Mouse (Mus musculus): ENCODE measurements around the gene Gins2.

Gins2 gene

DNA sequence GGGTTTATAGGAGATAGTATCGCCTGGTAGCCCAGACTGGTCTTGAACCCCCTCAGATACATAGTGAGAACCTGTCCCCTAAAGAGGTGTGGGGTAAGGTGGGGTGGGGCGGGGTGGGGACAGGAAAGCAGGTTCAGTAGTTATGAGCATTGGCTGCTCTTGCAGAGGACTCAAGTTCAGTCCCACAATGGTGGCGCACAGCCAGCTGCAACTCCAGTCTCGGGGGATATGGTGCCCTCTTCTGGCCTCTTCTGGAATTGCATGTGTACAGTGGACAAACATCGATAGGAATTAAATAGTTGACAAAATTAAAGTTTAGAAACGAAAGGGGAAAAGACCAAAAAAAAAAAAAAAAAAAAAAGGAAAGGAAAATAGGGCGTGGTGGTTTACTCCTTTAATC lies 10.4 kb upstream of the Gins2 start:
- DNase-seq, result peak; percentile 87

DNA sequence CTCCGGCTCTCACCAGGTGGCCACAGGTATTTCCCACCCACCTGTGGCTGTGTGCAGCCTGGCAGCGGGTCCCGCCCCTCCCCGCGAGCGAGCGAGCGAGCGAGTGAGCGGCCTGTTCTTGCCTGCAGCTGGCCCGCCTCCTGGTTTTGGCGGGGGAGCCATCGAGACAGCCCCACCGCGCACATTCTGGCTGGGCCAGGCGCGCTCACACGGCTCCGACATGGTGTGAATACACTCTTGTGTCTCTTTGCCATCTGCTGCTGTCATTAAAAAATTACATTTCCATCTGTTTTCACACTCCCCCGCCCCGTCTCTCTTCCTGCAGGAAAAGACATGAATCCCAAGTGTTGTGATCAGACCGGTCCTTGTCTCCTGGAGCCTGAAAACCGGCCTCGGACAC lies 9.5 kb upstream of the Gins2 start:
- peak; percentile 80 for DNase-seq

DNA sequence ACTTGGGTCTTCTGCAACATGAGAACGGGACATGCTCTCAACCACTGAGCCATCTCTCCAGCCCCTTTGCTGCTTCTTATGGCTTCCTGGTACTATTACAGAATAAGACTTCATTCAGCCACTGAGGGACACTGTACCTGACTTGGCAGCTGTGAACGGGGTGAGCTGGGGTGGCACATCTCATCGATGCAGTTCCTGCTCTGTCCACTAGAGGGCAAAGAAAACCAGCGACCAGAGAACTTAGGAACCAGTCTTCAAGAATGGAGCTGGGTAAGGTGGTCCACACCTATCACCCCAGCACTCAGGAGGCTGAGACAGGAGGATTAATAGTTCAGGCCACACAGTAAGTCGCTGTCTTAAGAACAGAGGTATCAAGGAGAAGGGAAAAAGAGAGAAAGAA lies 6.9 kb upstream of the Gins2 start:
- DNase-seq, result peak; percentile 74

DNA sequence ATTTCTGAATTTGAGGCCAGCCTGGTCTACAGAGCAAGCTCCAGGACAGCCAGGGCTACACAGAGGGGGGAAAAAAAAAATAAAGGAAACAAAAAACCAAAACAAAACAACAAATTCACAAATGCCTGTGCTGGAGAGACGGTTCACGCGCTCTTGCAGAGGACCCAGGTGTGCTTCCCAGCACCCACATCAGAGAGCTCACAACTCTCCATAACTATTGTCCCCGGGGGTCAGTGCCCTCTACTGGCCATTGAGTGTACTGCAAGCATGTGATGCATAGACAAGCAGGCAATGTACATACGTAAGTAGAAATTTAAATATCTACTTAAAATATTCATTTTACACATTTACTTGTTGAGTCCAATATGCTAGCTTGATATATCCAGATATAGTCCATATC lies 5.5 kb upstream of the Gins2 start:
- DNase-seq, result no peak

DNA sequence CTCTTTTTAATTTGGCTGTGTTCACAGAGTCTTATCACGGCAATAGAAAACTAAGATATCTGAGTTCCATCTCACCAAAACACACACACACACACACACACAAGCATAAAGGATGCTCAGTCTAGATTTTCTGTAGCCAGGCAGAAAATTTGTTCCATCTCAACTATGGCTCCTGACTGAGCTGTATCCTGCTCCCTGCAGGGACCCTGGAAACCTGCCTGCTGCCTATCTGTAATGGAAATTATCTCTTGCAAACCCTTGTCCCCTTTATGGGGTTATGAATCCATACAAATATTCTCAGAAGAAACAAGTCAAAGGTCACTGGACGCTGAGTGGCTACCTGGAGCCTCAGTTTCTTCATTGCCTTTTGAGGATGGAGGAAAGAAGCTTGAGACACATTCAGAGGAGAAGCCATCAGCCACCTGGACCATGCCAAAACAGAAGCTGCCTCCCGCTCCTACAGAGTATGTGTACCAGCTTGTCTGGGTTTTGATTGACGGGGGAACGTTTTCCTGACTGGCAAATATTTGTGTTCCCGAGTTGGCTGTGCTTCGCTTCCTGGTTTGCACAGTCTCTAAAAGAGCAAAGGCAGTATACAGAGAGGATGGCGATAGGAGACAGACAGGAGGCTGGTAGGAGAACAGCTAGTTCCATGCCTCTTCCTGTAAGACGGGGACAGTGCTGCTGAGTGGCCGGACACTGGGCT lies 2.6 kb upstream of the Gins2 start:
- DNase-seq, result no peak

DNA sequence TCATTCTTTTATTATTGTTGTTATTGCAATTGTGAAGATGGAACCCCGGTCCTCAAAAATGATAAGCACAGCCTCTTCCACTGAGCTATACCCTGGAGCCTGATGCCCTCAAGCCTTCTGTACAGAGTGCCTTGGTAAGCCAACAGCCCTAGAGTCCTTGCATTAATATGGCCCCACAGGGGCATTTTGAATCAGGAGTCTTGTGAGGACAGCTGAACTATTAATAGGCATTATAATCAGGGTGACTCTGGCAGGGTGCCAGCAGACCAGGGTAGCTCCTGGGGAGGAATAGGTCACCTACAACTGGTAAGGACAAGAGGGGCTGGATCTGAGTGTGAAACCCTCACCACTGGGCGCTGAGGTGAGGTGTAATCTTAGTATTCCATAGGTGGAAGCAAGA lies 817 bp upstream of the Gins2 start:
- peak; percentile 82 for DNase-seq

DNA sequence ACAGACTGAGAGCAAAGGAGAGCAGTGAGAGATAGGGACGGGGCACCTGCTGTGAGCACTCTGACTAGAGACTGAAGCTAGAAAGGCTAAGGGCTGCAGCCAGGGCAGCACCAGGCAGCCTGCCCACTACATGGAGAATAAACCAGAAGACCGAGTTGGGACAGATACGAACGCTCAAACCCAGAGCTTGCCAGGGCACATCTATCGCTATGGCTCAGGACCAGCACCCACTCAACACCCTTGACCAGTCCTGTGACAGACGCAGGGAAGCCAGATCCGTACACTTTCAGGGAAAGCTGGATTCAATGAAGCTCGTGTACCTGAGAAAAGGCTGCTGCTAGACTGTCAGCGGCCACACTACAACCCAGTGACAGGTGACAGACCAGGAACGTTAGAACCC lies 3.6 kb downstream of the Gins2 start:
- no peak for DNase-seq

DNA sequence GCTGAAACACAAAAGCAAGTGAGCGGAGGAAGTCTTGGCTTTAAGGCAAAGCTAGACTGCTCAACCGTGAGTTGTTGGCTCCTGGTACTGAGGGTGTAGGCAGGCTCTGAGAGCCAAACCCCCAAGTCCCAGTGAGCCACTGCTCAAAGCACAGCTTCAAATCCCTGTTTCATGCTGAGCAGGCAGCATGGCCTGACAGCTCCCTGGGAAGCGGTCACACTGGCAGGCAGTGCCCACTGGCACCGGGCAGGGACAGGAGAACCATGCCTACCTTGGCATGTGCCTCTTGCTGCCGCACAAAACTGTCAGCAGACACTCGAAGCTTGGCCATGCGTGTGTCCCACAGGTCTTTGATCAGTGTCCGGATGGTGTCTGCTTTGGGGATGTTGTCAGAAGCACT lies 7.3 kb downstream of the Gins2 start:
- DNase-seq, result no peak

DNA sequence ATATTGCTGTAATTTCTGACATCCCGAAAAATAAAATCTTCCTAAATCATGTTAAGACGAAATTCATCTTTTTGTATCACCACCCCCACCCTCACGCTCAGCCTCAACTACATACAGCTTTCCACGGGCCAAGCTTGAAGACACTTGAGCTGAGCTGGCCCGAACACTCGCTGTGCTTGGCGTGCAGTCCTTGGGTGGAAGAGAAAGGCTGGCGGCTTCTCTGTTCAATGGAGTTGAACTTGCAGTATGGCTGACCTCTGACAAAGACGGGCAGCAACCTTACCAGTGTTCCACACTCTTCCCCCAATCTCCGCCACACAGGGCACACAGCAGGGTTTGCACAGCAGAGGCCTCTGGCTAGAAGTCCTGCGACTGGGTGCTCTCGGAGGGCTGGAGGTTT lies 7.8 kb downstream of the Gins2 start:
- no peak for DNase-seq

DNA sequence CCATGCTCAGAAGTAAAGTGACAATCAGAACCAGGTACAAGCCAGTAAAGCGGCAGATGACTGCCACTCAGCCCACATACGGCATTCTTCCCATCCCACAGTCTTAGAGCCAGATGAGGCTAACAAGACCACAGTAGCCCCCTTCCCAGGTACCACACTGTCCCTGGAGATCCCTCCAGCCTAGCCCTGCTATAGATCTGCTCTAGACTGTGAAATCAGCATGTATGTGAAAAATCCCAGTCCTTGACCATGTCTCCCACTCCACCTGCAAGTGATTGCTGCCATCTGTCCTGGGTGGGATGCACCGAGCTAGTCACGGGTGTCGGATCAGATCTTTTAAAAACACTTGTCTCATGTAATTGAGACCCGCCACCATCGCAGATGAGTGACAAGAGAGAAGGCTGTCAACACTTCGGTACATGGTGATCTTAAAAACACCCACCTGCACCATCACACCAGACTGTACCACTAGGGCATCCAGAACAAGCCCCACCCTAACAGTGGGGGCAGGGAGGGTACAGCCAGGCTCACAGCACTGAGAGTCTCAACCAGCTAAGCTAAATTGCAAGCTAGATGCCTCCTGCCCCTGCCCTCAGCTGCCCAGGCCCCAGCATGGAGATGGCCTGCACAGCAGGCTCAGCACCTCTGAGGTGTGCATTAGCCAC lies 8.6 kb downstream of the Gins2 start:
- DNase-seq, result no peak

DNA sequence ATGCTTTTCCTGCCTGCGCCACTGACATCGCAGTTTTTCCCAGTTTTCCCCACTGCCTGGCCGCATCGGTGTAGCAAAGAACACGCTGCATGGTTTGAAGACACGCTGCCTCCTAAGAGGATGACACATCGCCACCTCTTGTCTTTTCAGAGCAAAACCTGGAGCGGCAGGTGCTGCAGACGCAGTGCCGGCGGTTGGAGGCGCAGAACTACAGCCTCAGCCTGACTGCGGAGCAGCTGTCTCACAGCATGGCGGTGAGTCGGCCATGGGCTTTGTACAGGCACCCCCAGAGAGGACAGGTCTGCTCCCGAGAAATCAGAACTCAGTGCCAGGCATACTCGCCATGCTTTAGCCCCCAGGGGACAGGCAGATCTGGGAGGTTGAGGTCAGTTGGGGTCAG lies 11.3 kb downstream of the Gins2 start:
- DNase-seq, result no peak

DNA sequence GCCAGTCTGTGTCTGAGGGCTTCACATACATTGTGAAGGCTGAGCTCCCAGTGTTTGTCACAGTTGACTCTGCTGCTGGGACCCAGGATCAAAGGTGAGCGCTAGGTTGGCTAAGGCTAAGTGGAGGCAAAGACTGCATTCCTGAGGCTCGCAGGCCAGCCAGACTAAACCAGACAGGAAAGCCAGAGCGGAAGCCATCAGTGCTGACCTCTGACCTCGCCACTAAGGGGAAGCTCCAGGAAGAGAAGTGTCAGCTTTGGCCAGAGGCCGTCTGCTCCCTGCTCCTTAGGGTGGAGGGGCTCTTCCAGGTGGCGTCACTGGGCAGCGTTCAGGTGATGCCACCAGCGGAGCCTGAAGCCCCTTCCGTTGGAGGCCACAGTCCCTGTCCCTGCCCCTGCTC lies 13.3 kb downstream of the Gins2 start:
- no peak for DNase-seq

DNA sequence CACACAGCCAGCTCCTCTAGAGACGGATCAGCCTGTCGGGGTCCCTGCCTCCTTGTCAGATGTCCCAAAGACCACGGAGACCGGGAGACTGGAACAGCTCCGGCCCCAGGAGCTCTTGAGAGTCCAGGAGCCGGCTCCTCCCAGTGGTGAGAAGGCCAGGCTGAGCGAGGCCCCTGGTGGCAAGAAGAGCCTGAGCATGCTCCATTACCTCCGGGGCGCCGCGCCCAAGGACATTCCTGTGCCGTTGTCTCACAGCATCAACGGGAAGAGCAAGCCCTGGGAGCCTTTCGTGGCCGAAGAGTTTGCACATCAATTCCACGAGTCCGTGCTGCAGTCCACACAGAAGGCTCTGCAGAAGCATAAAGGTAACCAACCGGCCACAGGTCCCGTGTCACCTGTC lies 14.2 kb downstream of the Gins2 start:
- DNase-seq, result no peak

DNA sequence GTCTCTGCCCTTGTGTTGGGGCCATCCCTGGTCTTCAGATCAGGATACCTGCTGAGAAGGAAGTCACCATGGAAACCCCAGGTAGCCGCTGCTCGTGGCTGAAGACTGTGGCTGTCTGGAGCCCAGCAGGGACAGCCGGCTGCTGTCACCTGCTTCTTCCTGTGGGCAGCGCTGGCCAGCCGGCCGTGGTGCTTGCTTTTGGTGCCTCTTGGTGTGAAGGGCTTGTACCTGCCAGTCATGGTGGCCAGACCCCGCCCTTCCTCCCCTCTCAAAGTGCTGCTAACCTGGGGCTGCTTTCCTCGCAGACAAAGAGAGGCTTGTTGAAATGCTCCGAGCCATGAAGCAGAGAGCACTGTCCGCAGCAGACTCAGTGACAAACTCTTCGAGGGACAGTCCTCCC lies 15.2 kb downstream of the Gins2 start:
- DNase-seq, result no peak

DNA sequence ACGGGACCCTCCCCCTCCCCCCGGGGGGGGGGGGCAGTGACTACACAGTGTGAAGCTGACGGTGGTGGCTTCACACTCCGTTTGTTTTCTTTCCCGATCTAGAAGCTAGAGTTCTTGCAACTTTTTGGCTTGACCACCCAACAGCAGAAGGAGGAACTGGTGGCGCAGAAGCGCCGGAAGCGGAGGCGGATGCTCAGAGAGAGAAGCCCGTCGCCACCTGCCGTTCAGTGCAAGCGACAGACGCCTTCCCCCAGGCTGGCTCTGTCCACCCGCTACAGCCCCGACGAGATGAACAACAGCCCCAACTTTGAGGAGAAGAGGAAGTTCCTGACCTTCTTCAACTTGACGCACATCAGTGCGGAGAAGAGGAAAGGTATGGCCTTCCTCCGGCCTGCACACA lies 16.6 kb downstream of the Gins2 start:
- DNase-seq, result no peak

DNA sequence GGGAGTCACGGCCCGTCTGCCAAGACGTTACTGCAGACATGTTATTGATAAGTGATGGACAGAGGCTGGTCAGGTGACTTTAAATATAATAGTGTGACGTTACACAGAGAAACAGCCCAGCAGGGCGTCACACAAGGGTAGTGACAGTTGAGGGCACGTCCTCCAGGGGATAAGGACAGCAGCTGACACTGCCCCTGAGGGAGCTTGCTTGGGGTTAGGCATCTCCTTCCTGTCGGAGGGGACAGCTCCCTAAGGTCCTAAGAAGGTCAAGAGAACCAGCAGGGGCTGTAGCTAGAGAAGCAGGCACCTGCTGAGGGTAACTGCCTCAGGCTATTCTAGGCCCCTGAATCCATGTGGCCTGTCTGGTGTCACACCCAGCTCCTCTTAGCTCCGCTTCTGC lies 17.5 kb downstream of the Gins2 start:
- DNase-seq, result no peak

DNA sequence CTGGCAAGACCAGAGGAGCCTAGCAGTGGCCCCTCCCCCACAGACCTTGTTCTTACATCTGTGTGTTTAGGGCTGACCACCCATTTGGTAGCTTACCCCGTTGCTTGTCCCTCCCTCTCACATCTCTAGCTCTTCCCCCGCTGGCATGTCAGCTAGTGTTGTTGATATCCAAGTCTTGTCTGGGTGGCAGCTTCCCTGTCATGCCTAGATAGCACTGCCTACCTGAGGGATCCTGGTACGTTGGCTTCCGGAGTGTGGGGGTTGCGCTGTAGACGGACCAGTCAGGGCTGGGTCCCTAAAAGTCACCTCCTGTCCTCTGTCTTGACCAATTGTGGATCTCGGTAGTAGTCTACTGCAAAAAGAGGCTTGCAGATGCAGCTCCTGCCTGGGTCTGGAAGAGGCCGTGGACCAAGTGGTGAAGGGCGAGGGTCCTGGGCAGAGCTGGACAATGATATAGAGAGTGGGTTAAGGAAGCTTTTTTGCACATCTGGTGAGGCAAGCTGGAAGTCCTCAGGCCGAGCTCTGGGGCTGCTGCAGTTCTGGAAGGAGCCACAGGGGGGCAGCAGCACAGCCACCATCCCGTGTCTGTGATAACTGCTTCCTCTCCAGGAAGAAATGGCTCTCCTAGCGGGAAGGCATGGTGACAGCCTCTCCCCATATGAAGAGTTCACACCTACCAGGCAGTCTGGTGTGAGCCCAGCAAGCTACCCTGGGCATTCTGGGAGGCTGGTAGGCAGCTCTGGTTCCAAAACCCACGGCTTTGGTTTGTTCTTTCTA lies 19.0 kb downstream of the Gins2 start:
- DNase-seq, result peak; percentile 84

DNA sequence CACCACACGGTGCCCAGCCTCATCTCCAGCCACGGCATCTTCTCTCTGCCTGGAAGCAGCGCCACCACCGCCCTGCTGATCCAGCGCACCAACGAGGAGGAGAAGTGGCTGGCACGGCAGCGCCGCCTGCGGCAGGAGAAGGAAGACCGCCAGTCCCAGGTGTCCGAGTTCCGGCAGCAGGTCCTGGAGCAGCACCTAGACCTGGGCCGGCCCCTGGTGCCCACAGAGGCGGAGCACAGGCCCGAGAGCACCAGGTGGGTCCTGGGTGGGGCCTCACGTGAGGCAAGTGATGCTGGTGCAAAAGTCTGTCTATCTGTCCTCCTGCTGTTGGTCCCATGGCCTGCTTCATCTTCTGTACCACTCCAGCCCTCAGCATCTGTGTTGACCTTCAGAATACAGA lies 20.0 kb downstream of the Gins2 start:
- no peak for DNase-seq

DNA sequence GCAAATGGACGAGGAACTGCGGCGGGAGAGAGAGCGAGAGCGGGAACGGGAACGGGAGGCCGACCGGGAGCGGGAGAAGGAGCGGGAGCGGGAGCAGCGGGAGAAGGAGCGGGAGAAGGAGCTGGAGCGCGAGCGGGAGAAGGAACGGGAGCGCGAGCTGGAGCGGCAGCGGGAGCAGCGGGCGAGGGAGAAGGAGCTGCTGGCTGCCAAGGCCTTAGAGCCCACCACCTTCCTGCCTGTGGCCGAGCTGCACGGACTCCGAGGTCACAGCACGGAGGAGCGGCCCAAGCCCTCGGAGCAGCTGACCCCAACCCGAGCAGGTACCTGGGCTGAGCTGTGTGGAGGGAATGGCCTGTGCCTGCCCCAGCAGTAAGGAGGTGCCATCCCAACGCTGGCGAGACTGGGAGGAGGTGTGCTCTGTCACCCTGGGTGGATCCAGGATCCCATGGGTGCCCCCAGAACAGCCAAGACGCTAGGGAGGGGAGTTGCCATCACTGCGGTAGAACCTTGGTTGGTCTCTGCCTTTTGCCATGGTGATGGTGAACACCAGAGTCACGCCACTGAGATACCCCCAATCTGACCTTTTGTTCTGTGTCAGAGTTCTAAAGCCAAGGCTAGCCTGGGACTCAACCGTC lies 20.8 kb downstream of the Gins2 start:
- no peak for DNase-seq

DNA sequence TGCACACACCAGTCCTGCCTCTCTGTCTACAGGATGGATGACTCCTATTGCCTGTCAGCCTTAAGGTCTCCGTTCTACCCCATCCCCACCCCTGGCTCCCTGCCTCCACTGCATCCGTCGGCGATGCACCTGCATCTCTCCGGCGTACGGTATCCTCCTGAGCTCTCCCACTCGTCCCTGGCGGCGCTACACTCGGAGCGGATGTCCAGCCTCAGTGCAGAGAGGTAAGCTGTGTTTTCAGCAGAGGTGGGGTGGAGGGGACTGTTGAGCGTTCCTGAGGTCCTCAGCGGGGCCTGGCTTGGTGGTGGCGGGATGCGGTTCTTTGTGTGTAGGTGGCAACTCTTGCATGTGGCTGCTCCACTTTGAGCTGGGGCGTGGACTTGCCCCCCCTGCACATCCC lies 21.4 kb downstream of the Gins2 start:
- peak; percentile 36 for DNase-seq

DNA sequence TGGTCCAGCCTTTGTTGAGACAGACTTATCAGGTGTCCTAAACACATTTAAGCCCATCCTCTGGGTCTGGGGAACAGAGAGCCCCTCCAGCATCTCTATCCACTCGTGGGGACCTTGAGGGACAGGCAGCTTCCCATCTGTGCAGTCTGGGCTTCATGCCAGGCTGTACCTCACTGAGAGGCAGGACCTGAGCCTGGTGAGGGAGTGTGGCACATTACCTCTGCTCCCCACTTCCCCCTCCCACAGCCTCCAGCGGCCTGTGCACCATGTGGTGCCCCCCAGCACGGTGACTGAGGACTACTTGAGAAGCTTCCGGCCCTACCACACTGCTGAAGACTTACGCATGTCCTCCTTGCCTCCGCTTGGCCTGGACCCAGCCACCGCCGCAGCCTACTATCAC lies 22.4 kb downstream of the Gins2 start:
- DNase-seq, result no peak

DNA sequence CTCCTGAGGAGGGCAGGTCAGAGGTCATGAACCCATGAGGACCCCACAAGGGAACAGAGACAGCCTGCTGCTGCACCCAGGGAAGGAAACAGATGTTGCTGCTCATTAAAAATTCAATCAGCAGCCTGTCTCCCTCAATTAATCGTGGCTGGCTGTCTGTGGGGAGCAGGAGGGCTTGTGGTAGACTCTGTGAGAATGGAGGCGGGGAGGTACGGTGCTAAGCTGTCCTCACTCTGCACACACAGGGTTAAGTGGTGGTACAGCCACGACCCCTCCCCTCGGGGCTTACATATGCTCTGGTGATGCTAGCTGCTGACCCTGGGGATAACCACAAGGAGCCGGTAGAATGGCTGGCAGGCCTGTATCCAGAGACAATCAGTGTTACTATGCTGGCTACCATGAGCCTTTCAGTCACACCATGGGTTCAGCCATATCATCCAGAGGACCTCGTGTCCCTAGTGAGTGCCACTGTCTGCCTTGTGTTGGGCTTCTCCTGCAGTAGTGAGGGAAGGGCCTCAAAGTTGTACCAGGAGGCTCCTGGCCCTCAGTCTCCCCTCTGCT lies 23.9 kb downstream of the Gins2 start:
- no peak for DNase-seq
